Mouse (Mus musculus): ENCODE measurements around the gene Pgap3.
"Not testable (repeated sequence)": the region's sequence is repeated elsewhere in the genome, so short reads cannot be mapped to it uniquely, and the experiment has no call there.

- TF ChIP-seq TAL1, GATA1 (IDR thresholded peaks at IDR 0.05; ENCODE audit: low read length): not testable (repeated sequence)
Measured at GRCm38 (mm10) chr11:98382405-98382804, 17.9 kb downstream of the Pgap3 start.

Data from erythroblast, embryonic 14.5 days (primary cell).